Mouse (Mus musculus) G1E (cell line): Measurements from ENCODE around the gene Ppp2r5e. TPM values are rescaled to one million over a fixed set of nuclear protein-coding genes. Genes with fewer than 3 reads are reported as not detected.

Experiments used
- ATAC-seq: 2 replicates; pipeline ENCODE4 v1.8.0; 2016; ENCODE audit warnings: mild to moderate bottlenecking; ENCODE audit not compliant: insufficient number of reproducible peaks, poor library complexity, low FRiP score, severe bottlenecking; ENCODE audit errors: extremely low read depth
- DNase-seq: peaks from one replicate; pipeline ENCODE4 v3.0.0; 2012; ENCODE audit warnings: low spot score
- H3K27me3 ChIP-seq: 2 replicates; pipeline ENCODE4 v1.6.1; 2012; ENCODE audit warnings: mild to moderate bottlenecking, low read length, inconsistent platforms; ENCODE audit not compliant: insufficient read depth
- H3K36me3 ChIP-seq: replicated peaks from 2 replicates; pipeline ENCODE3; 2012; ENCODE audit warnings: mild to moderate bottlenecking, inconsistent platforms
- H3K4me1 ChIP-seq: 2 replicates; pipeline ENCODE4 v1.6.1; 2012; ENCODE audit warnings: low read depth, low read length, inconsistent platforms, mixed read lengths; ENCODE audit not compliant: insufficient read depth
- H3K4me3 ChIP-seq: 2 replicates; pipeline ENCODE4 v1.5.1; 2012; ENCODE audit warnings: low read depth, mild to moderate bottlenecking, inconsistent platforms, low read length, moderate library complexity, mixed read lengths
- H3K9me3 ChIP-seq: replicated peaks from 2 replicates; pipeline ENCODE4 v1.6.1; 2012; ENCODE audit warnings: inconsistent platforms
- CTCF ChIP-seq: IDR thresholded peaks from 2 replicates; pipeline ENCODE4 v1.5.1; 2012; ENCODE audit warnings: low read depth, low read length, inconsistent platforms, mixed read lengths
- GATA1 ChIP-seq: IDR thresholded peaks from 2 replicates; pipeline ENCODE4 v1.6.1; 2012; ENCODE audit warnings: borderline replicate concordance, low read length, inconsistent platforms, mixed read lengths
- GATA2 ChIP-seq: IDR thresholded peaks from 2 replicates; pipeline ENCODE4 v1.6.1; 2012; ENCODE audit warnings: low read depth, low read length, inconsistent platforms, borderline replicate concordance
- POLR2AphosphoS5 ChIP-seq: IDR thresholded peaks from 2 replicates; pipeline ENCODE4 v1.6.1; 2012; ENCODE audit warnings: low read depth, low read length, inconsistent platforms; ENCODE audit not compliant: insufficient replicate concordance
- TAL1 ChIP-seq: conservative IDR thresholded peaks from 2 replicates; pipeline ENCODE4 v1.6.1; 2012; ENCODE audit warnings: low read depth, low read length, inconsistent platforms, mixed read lengths
- polyA plus RNA-seq: library from polyadenylated mRNA; stranded (reverse); fragments of >175 nt; gene quantifications from 2 replicates; pipeline ENCODE4 v1.2.3, GENCODE M21; 2012
- total RNA-seq, 2 experiments: library from RNA; stranded (forward) in 1 of 2; stranded (reverse) in 1 of 2; fragments of 200-1000 nt in 1 of 2; fragments of >200 nt in 1 of 2; fragmentation: Nextera tagmentation in 1 of 2; gene quantifications; 2 replicates each; pipeline ENCODE4 v1.2.3; 2014 to 2017

The Ppp2r5e gene
- total and polyA plus RNA-seq, 3 experiments: 20.4 to 74.6 (median 69.2) TPM

- Histone ChIP-seq H3K27me3 (no peaks in the 10 kb centered on the region), H3K4me3 (no peak overlapping the region), H3K36me3 (peaks cover 45% of the 10 kb centered on the region), H3K4me1 (peaks cover 26% of the 10 kb centered on the region), H3K9me3 (no peaks in the 10 kb centered on the region)
- TF ChIP-seq CTCF: no peak
- no peak for TF ChIP-seq GATA1
- TF ChIP-seq TAL1: no peak
- no peak for TF ChIP-seq GATA2
- TF ChIP-seq POLR2AphosphoS5: no peak
- no peak for DNase-seq
- no peak for ATAC-seq
Observed at GRCm38 (mm10) chr12:75593817-75594216, 2.2 kb downstream of the Ppp2r5e start.

- Histone ChIP-seq H3K36me3 (peaks cover 84% of the 10 kb centered on the region), H3K4me1 (no peaks in the 10 kb centered on the region), H3K4me3 (no peak overlapping the region), H3K9me3 (0 out of 2 replicates have a peak, but pooled peaks cover 1% of the 10 kb centered on the region), H3K27me3 (no peaks in the 10 kb centered on the region)
- TF ChIP-seq GATA1 (no peak), CTCF (no peak), TAL1 (no peak), POLR2AphosphoS5 (no peak), GATA2 (no peak)
- ATAC-seq (no peak), DNase-seq (no peak)
Observed at GRCm38 (mm10) chr12:75587501-75587900, 8.5 kb downstream of the Ppp2r5e start.

- H3K4me3 ChIP-seq: no peak overlapping the region
- TF ChIP-seq GATA1 (no peak), GATA2 (no peak)
- no peaks in the 10 kb centered on the region for H3K27me3 ChIP-seq
- H3K4me1 ChIP-seq: 0 out of 2 replicates have a peak, but pooled peaks cover 5% of the 10 kb centered on the region
- no peak for DNase-seq
- ATAC-seq: no peak
- peaks cover 70% of the 10 kb centered on the region for H3K36me3 ChIP-seq
- H3K9me3 ChIP-seq: 0 out of 2 replicates have a peak, but pooled peaks cover 1% of the 10 kb centered on the region
Observed at GRCm38 (mm10) chr12:75583776-75584175, 12.3 kb downstream of the Ppp2r5e start.

GRCm38 (mm10) chr12:75579076-75579475, 17.0 kb downstream of the Ppp2r5e start:
- ATAC-seq (no peak), DNase-seq (no peak)
- no peak overlapping the region for H3K4me3 ChIP-seq
- TF ChIP-seq POLR2AphosphoS5: no peak
- TF ChIP-seq GATA2: no peak
- no peak for TF ChIP-seq TAL1
- no peak for TF ChIP-seq CTCF
- no peak for TF ChIP-seq GATA1
- no peaks in the 10 kb centered on the region for H3K27me3 ChIP-seq
- H3K4me1 ChIP-seq: peaks cover 24% of the 10 kb centered on the region
- peaks cover 55% of the 10 kb centered on the region for H3K36me3 ChIP-seq
- H3K9me3 ChIP-seq: no peaks in the 10 kb centered on the region

- Histone ChIP-seq H3K27me3 (no peaks in the 10 kb centered on the region), H3K9me3 (no peaks in the 10 kb centered on the region), H3K4me1 (peaks cover 31% of the 10 kb centered on the region), H3K36me3 (peaks cover 51% of the 10 kb centered on the region), H3K4me3 (peak overlapping the region; percentile 13; the same call in 1 of the 2 replicates)
- TF ChIP-seq TAL1: no peak
- peak; percentile 41 for DNase-seq
- ATAC-seq: peak; percentile 51
Observed at GRCm38 (mm10) chr12:75577255-75577654, 18.8 kb downstream of the Ppp2r5e start.

- peak; percentile 11 for DNase-seq
Observed at GRCm38 (mm10) chr12:75572271-75572670, 23.8 kb downstream of the Ppp2r5e start.

GRCm38 (mm10) chr12:75570138-75570537, 25.9 kb downstream of the Ppp2r5e start:
- ATAC-seq (no peak), DNase-seq (no peak)
- peaks cover 16% of the 10 kb centered on the region for H3K4me1 ChIP-seq
- no peak for TF ChIP-seq GATA1
- TF ChIP-seq CTCF: no peak
- TF ChIP-seq POLR2AphosphoS5: no peak
- no peak for TF ChIP-seq TAL1
- TF ChIP-seq GATA2: no peak
- H3K9me3 ChIP-seq: no peaks in the 10 kb centered on the region
- no peak overlapping the region for H3K4me3 ChIP-seq
- H3K36me3 ChIP-seq: peaks cover 62% of the 10 kb centered on the region
- no peaks in the 10 kb centered on the region for H3K27me3 ChIP-seq

More at GRCm38 (mm10) chr12:75572271-75572670, 23.8 kb downstream of the Ppp2r5e start:
- no peak overlapping the region for H3K4me3 ChIP-seq
- TF ChIP-seq GATA1 (no peak), CTCF (peak; percentile 30; the same call in 1 of the 2 replicates)
- H3K36me3 ChIP-seq: peaks cover 56% of the 10 kb centered on the region
- H3K4me1 ChIP-seq: peaks cover 15% of the 10 kb centered on the region
- ATAC-seq: no peak; the same call in 1 of the 2 replicates
- no peaks in the 10 kb centered on the region for H3K27me3 ChIP-seq
- H3K9me3 ChIP-seq: no peaks in the 10 kb centered on the region
